Mouse (Mus musculus) monocyte, adult 2 months (primary cell): ENCODE measurements around the gene Hfe.
"Not testable (repeated sequence)": the region's sequence is repeated elsewhere in the genome, so short reads cannot be mapped to it uniquely, and the experiment has no call there.

Experiments used
- DNase-seq, 2 experiments: peaks; one replicate each; pipeline ENCODE4 v3.0.0; 2022; ENCODE audit warnings: low spot score in 2 of 2, low read depth in 1 of 2

The Hfe gene

DNA sequence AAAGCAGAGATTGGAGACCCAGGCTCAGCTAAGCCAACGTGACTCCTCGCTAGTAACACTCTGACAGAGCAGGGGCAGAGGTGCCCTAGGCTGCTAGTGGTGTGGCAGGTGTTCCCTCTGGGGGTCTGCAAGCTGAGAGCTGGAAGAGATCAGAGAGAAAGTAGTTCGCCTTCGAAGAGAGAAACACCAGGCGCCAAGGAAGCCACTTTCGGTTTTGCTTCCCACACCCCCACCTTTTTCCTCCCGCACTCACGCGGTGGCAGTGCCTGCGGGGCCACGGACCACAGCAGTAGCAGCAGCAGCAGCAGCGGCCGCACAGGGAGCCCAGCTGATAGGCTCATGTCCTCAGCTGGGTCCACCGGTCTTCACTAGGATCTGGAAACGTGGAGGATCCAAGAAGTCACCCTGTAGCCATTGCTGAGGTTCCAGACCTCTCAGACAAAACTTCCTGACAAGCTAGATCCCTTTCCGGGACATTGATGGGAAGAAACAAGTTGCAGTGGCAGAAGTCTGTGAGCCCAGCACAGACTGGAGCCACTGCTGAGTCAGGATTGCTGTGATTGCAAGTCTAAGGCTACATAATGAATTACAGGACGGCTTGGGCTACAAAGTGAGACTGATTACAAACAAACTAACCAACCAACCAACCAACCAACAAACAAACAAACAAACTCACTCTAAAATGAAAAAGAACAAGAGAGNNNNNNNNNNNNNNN is at the start of gene Hfe:
TSS of gene Hfe (minus strand) at position 481 of the 716 bp plus-strand sequence.
- peak in 1 of 2 experiments; percentile 38 for DNase-seq

DNA sequence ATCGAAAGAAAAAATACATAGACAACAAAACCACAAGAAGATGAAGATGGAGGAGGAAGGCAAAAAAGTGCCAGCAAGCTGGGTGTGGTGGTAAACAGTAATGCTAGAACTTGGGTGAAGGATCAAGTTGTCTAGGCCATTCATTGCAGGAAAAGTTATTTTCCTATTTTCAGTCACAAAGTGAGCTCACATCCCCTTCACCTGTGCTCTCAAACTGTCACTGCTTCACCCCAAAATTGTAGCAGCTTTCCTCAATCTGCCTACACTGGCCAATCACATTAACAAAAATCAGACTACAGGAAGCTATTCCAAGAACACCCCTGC is 49.2 kb upstream of the Hfe start:
- DNase-seq = no peak

DNA sequence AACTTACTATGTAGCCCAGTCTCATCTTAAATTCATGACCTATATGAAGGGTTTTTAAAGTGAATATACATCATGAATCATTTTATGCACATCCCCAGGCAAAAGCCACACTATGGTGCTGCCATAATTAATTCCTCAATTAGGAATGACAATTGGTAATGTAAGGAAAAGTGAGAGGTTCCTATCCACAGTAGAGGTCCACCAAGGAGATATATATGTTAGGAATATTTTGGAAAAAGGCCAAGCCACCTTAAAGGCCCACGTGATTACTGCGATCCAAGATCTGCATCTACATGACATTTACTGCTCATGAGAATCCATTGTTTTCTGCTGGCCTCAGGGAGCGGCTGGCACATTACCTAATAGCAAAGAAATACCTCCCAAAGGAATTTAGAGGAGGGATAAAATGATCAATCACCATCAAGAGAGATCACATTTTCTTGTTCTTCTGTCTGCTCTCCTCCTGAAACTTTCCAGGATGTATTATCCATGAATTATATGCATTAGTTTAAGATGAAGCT is 48.7 kb upstream of the Hfe start:
- no peak for DNase-seq

DNA sequence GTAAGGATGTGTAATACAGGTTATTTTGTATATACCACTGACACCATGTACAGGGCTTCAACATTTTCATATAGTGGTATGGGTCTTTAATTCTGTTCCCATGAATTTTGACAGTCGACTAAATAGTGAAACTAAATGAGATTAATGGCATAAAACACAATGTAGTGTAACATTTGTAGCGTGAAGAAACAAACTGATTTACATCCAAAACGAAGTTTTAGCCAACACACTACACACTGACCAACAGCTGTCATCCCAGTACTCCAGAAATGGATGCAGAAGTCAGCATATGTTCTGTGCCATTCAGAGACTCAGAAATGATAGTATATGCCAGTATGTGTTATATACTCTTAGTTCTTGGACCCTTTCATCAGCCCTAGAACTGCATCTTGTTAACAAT is 47.3 kb upstream of the Hfe start:
- DNase-seq = no peak

DNA sequence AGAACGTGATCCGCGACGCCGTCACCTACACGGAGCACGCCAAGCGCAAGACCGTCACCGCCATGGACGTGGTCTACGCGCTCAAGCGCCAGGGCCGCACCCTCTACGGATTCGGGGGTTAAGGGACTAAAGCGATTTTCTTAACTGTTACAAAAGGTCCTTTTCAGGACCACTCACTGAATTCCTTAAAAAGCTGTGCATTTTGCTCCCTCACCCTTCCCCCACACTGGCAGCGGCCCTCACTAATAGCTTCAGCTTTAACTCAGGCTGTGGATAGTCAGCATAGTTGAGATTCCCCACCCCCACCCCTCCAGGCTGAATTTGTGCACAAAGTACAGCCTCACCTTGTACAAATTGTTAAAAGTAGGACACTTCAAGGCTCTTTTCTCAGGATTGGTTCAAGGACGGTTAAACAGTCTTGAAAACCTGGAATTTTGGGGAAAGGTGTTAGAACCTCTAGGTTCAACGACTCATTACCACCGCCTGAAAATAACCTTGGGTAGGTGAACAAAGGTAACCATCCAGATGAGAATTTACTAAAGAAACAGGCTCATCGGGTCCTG is 46.6 kb upstream of the Hfe start:
- DNase-seq = no peak

DNA sequence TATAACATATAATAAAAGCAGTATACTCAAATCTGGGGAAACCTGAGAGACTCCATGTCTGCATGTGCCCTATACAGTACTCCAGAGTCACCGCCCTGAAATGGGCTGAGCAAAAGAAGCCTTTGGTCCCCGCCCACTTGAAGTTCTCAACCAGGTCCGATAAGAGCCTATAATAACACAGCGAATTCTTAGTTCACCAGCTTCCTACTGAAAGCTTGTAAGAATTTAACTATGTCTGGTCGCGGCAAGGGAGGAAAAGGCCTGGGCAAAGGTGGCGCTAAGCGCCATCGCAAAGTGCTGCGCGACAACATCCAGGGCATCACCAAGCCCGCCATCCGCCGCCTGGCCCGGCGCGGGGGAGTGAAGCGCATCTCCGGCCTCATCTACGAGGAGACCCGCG is 46.1 kb upstream of the Hfe start, which contains the start of gene Hist1h4b:
TSS of gene Hist1h4b (plus strand) at position 224 of the 400 bp plus-strand sequence.
- peak; percentile 72 to 77 for DNase-seq

DNA sequence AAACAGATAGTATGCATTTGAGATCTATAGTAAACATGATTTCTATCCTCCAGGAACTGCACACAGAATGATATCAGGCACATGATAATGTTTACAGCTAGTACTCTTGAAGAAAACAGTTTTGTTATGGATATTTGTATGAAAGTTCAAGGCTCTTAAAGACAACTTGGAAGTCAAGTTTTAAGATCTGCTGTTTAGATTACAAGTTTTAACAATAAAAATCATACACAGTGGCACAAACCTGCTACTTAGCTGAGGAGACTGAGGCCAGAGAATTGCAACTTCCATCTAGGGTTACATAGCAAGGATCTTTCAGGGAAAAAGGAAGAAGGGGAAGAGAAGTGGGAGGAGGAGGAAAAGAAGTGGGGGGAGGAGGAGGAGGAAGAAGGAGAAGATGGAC is 44.3 kb upstream of the Hfe start:
- no peak for DNase-seq

DNA sequence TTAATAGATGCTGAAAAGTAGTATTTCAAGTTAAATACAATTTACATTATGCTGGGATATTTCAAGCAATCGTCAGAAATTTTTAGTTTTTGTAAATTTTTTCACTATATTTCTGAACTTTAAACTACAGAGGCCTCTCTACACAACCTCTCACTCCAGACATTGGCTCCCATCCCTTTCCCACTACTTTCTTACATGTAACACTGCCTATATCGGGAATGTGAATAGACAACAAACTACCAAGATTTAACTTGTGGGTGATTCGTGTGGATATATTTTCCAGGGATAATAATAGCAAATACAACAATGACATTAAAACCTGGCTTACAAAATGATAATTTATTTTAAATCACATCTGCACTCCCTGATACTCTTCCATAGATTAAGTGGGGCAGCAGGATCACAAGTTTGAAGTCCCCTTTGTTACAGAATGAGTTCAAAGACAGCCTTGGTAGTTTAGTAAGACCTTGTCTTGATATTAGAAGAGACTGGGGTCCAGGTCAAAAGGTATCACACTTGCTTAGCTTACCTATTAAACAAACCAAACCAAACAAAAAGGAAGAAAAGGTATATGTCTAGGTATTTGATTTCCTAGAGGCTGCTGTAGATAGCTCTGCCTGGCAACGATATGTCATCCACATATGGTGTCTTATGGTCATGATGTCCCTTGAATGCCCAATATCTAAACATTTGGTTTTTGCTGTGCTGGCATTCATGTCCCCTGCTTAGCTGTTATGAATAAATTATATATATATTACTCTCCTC is 42.8 kb upstream of the Hfe start:
- no peak for DNase-seq

DNA sequence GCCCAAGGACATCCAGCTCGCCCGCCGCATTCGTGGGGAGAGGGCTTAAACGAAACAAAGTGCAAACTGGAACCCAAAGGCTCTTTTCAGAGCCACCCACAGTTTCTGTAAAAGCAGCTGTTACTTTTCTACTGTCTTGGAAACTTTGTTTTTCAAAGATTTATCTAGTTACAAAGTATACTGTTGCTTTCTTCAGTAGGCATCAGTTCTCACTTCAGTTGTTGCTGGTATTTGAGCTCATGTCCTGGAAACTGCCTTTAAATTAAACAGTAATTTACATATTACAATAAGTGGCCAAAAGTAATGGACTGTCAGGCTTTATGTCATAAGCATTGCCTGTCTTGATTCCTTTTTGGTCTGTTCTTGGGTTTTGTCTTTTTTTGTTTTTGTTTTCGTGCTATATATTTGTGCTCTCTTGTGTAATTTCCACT is 42.1 kb upstream of the Hfe start:
- DNase-seq = no peak

DNA sequence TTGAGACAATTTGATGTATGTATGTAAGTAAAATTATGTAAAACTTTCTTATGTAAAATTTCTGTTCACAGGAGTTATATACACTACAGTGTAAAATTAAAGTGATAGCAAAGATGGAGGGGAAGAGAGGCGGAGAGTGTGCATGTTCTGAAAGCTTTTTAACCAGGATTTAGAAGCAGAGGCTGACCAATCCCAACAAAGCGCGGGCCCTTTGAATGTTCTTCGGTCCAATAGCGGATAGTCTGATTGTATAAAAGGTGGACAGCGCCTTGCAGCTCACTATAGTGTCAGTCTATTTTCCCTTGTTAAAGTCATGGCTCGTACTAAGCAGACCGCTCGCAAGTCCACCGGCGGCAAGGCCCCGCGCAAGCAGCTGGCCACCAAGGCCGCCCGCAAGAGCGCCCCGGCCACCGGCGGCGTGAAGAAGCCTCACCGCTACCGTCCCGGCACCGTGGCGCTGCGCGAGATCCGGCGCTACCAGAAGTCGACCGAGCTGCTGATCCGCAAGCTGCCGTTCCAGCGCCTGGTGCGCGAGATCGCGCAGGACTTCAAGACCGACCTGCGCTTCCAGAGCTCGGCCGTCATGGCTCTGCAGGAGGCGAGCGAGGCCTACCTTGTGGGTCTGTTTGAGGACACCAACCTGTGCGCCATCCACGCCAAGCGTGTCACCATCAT is 41.5 kb upstream of the Hfe start, which contains the start of gene Hist1h3b:
TSS of gene Hist1h3b (plus strand) at position 201 of the 675 bp plus-strand sequence.
- peak; percentile 61 to 66 for DNase-seq

DNA sequence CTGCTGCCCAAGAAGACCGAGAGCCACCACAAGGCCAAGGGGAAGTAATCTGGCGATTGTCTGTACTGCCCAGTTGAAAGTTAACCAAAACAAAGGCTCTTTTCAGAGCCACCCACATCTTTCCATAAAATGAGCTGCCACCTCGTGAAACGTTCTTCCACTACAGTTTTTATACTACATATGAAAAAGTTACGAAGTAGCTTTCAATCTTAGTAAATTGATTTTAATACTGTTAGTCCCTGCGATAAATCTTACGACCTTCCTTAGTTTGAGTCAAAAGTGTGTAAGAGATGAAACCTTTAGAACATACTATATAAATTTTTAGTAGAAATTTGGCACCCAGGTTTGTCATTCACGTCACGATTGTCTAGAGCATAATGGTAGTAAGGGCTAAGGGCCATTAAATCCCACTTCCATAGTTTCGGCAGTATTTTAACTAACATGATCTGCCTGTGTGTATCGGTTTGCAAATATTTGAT is 40.9 kb upstream of the Hfe start:
- peak in 1 of 2 experiments; percentile 30 for DNase-seq

DNA sequence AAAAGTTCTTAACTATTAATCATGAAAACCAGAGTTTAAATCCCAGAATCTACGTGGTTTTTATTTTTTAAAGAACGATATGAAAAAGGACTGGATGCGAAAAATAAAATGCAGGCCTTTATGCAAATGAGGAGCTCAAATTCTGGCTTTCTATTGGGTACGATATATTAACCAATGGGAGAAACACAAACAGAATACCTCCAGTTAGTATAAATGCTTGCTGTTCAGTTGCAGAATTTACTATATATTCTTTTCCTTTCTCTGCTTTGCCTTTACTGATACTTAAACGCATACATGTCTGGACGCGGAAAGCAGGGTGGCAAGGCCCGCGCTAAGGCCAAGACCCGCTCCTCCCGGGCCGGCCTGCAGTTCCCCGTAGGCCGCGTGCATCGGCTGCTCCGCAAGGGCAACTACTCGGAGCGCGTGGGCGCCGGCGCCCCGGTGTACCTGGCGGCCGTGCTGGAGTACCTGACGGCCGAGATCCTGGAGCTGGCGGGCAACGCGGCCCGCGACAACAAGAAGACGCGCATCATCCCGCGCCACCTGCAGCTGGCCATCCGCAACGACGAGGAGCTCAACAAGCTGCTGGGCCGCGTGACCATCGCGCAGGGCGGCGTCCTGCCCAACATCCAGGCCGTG is 40.3 kb upstream of the Hfe start, which contains the start of gene Hist1h2ab:
TSS of gene Hist1h2ab (plus strand) at position 288 of the 639 bp plus-strand sequence.
- DNase-seq = not testable (repeated sequence)

DNA sequence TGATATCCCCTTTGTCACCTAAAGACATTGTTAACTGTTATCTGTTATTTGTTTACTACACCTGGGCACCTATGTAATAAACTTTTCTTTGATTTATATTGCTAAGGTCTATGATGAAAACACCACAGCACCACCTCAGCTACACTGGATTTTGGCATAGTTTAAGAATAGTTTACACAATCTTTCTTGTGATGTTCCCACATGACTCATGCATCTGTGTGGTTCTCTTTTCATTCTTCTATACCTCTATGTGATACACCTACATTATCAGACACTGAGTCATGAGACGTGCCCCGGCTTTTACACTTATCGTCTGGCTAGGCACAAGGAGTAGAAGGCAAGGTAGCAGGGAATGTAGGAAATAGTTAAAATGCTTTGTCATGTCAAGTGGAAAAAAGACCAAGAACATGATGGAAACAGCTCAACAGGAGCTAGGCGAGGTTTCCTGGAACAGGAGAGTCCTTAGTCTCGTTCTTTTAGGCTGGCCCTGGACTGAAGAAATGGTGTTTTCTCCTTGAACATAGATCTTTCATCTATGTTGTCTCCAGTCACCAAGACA is 39.0 kb upstream of the Hfe start:
- DNase-seq = no peak

DNA sequence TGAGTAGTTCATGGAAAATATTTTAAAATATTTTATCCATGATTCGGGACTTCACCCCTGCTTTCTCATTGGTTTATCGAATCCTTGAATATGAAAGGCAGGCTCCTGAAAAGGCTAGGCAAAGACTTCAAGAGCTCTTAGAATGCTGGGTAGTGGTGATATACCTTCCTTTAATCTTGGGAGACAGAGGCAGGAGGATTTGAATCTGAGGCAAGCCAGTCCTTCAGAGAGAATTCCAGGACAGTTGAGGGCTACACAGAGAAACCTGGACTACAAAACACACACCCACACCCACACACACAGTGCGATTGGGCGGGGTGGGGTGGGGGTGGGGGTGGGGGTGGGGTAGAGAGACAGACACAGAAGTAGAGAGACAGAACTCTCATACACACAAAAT is 37.2 kb upstream of the Hfe start:
- no peak for DNase-seq

DNA sequence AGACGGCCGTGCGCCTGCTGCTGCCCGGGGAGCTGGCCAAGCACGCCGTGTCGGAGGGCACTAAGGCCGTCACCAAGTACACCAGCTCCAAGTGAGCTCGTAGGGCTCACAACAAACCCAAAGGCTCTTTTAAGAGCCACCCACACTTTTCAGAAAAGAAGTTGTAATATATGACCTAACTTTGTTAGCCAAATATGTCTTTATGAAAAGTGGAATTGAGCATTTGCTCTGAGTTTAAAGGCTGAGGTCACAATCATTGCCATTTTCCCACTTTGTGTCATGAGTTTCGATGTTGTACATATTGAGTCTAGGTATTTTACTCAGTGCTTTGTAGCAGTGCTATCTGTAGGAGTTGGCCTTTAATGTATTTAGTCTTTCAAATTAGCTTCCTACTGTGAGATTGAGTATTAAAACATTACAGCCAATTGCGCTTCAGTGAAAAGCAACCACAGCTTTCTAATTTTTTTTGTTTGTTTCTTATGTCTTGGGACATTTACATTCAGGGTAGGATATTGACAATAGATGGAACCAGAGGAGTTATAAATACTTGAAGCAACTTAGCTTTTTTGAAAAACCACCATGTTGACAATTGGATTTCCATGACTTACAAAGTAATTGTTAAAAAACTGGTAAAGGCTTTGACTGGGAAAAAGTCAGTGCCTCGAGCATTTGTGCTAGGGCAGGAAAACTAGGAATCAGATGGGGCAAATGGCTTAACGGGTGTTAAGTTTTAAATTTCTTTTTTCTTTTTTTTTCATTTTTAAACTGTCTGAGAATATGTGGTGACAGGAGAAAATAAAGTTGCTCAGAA is 36.6 kb upstream of the Hfe start:
- no peak for DNase-seq

DNA sequence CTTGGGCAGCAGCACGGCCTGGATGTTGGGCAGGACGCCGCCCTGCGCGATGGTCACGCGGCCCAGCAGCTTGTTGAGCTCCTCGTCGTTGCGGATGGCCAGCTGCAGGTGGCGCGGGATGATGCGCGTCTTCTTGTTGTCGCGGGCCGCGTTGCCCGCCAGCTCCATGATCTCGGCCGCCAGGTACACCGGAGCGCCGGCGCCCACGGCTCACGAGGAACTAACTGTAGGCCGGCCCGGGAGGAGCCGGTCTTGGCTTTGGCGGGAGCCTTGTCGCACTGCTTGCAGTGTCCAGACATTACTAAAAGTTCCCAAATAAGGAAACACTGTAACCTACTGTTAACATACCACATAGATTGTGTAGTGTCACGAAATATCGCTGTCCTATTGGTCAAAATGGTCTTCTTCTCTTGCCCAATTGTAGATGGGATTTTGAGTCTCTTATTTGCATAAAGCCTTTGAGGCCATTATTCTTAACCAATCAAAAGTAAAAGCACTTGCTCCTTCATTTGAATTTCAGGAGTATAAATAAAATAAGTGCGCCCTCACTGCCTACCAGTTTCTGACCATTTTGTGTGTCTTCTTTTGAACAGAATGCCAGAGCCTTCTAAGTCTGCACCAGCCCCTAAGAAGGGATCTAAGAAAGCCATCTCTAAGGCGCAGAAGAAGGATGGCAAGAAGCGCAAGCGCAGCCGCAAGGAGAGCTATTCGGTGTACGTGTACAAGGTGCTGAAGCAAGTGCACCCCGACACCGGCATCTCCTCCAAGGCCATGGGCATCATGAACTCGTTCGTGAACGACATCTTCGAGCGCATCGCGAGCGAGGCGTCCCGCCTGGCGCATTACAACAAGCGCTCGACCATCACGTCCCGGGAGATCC is 35.8 kb upstream of the Hfe start, which contains the start of gene Hist1h2bb:
TSS of gene Hist1h2bb (plus strand) at position 534 of the 880 bp plus-strand sequence.
- peak; percentile 62 to 72 for DNase-seq

DNA sequence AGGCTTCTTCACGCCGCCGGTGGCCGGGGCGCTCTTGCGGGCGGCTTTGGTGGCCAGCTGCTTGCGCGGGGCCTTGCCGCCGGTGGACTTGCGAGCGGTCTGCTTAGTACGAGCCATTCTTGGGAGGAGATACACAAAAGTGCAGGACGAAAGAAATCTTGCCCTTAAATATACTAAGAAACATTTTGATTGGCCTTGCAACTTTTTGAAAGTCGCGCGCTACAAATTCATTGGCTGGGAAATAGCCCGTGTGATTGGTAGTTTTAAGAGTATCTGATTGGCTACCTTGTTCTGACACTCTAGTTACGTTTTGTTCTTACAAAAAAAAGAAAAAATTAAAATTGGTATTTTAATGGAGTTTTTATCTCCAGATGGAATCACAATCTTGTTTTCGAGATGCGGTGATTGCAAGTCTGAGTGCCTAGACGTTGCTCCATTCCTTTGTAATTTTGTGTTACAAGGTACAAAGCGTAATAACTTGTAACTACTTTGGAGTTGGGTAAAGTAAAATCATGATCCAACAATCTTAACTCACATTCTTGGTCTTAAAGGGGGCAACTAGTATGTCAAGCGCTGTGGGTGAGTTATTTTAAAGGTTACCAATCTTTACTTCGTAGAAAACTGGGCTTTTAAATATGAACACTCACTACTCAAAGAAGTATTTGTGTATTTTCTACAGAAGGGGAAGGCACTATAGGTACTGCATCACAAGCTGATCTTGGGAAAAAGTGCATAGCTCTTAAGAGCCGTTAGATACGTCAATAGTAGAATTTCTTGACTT is 34.9 kb upstream of the Hfe start, which contains the start of gene Hist1h3c:
TSS of gene Hist1h3c (minus strand) at position 222 of the 781 bp plus-strand sequence.
- DNase-seq = peak in 1 of 2 experiments; percentile 48
